Mouse (Mus musculus) hindbrain, embryonic 10.5 days (tissue): ENCODE measurements at regions not wholly inside any gene's neighbourhood (a gene's known extent, or its start where the extent isn't known, plus 50 kb on each side); places are given as distances from the start of the nearest gene placed in this dataset.
A peak's percentile ranks its signal among the peaks of the same experiment; 100 is the strongest.

Experiments used
- DNase-seq: peaks from one replicate; pipeline ENCODE4 v3.0.0-alpha.2; 2017; ENCODE audit warnings: low spot score
- H3K27ac ChIP-seq: fragments of 300-500 bp; sonication (generic); 2 replicates; pipeline ENCODE4 v1.5.1; 2016; ENCODE audit warnings: mild to moderate bottlenecking, moderate library complexity
- H3K27me3 ChIP-seq: fragments of 300-500 bp; sonication (generic); 2 replicates; pipeline ENCODE4 v1.6.1; 2016; ENCODE audit warnings: mild to moderate bottlenecking; ENCODE audit not compliant: poor library complexity, insufficient read depth, severe bottlenecking
- H3K36me3 ChIP-seq: fragments of 300-500 bp; sonication (generic); 2 replicates; pipeline ENCODE4 v1.6.1; 2016; ENCODE audit warnings: mild to moderate bottlenecking, moderate library complexity
- H3K4me1 ChIP-seq: fragments of 300-500 bp; sonication (generic); replicated peaks from 2 replicates; pipeline ENCODE4 v1.6.1; 2016; ENCODE audit warnings: mild to moderate bottlenecking
- H3K4me3 ChIP-seq: fragments of 300-500 bp; sonication (generic); 2 replicates; pipeline ENCODE4 v1.5.1; 2016; ENCODE audit warnings: mild to moderate bottlenecking, moderate library complexity
- H3K9me3 ChIP-seq: fragments of 300-500 bp; sonication (generic); 2 replicates; pipeline ENCODE4 v1.6.1; 2016; ENCODE audit warnings: mild to moderate bottlenecking, moderate library complexity
- WGBS: fragments of 180-500 bp; shearing (Covaris S2); methylation state at CpG from one replicate; pipeline ENCODE4 v1.1.7; 2016; 5-methylcytosine and 5-hydroxymethylcytosine counted together

GRCm38 (mm10) chr9:43939336-43939735, 103.8 kb upstream of the Thy1 start:
- H3K27ac ChIP-seq = no peak overlapping the region

GRCm38 (mm10) chr9:43942147-43942546, 101.0 kb upstream of the Thy1 start:
- DNase-seq = no peak
- no peak overlapping the region for H3K4me3 ChIP-seq
- no peaks in the 10 kb centered on the region; the same call in 1 of the 2 replicates for H3K27me3 ChIP-seq
- H3K36me3 ChIP-seq = no peaks in the 10 kb centered on the region
- no peaks in the 10 kb centered on the region for H3K9me3 ChIP-seq
- 80% methylated on average over 5 of the region's 5 CpGs for WGBS
- H3K27ac ChIP-seq = no peak overlapping the region
- peaks cover 18% of the 10 kb centered on the region for H3K4me1 ChIP-seq

More at GRCm38 (mm10) chr9:43939336-43939735, 103.8 kb upstream of the Thy1 start:
- H3K36me3 ChIP-seq = no peaks in the 10 kb centered on the region
- H3K4me3 ChIP-seq = no peak overlapping the region
- no peak for DNase-seq
- H3K4me1 ChIP-seq = peaks cover 16% of the 10 kb centered on the region
- 85% methylated on average over 11 of the region's 11 CpGs for WGBS
- no peaks in the 10 kb centered on the region for H3K9me3 ChIP-seq
- peaks cover 16% of the 10 kb centered on the region for H3K27me3 ChIP-seq

- Histone ChIP-seq H3K9me3 (no peaks in the 10 kb centered on the region), H3K27ac (no peak overlapping the region), H3K4me1 (peaks cover 31% of the 10 kb centered on the region), H3K36me3 (no peaks in the 10 kb centered on the region), H3K27me3 (no peaks in the 10 kb centered on the region; the same call in 1 of the 2 replicates), H3K4me3 (no peak overlapping the region)
- WGBS = 44% methylated on average over 6 of the region's 6 CpGs
- DNase-seq = no peak
These were observed 99.7 kb upstream of the Thy1 start for GRCm38 (mm10) chr9:43943522-43943921.

- Histone ChIP-seq H3K4me3 (no peak overlapping the region), H3K27ac (no peak overlapping the region), H3K36me3 (no peaks in the 10 kb centered on the region), H3K27me3 (no peaks in the 10 kb centered on the region; the same call in 1 of the 2 replicates), H3K4me1 (peaks cover 33% of the 10 kb centered on the region), H3K9me3 (no peaks in the 10 kb centered on the region)
- DNase-seq = no peak
- 78% methylated on average over 13 of the region's 13 CpGs for WGBS
These were observed 98.1 kb upstream of the Thy1 start for GRCm38 (mm10) chr9:43944816-43945741.

- no peak for DNase-seq
- no peaks in the 10 kb centered on the region for H3K9me3 ChIP-seq
- no peak overlapping the region for H3K27ac ChIP-seq
- H3K27me3 ChIP-seq = peaks cover 4% of the 10 kb centered on the region; the same call in 1 of the 2 replicates
- no peak overlapping the region for H3K4me3 ChIP-seq
- peaks cover 33% of the 10 kb centered on the region for H3K4me1 ChIP-seq
- WGBS = 88% methylated on average over 13 of the region's 13 CpGs
- no peaks in the 10 kb centered on the region for H3K36me3 ChIP-seq
These were observed 97.1 kb upstream of the Thy1 start for GRCm38 (mm10) chr9:43945997-43946649.

- H3K27me3 ChIP-seq = peaks cover 6% of the 10 kb centered on the region; the same call in 1 of the 2 replicates
- no peak overlapping the region for H3K4me3 ChIP-seq
- H3K36me3 ChIP-seq = no peaks in the 10 kb centered on the region
- 77% methylated on average over 5 of the region's 5 CpGs for WGBS
- H3K27ac ChIP-seq = peak overlapping the region; percentile 17
- H3K4me1 ChIP-seq = peaks cover 30% of the 10 kb centered on the region
- H3K9me3 ChIP-seq = no peaks in the 10 kb centered on the region
- DNase-seq = no peak
These were observed 96.1 kb upstream of the Thy1 start for GRCm38 (mm10) chr9:43947089-43947488.

- 37% methylated on average over 11 of the region's 11 CpGs for WGBS
- Histone ChIP-seq H3K4me1 (peaks cover 30% of the 10 kb centered on the region), H3K4me3 (no peak overlapping the region), H3K36me3 (no peaks in the 10 kb centered on the region), H3K9me3 (no peaks in the 10 kb centered on the region), H3K27ac (peak overlapping the region; percentile 17; the same call in 1 of the 2 replicates), H3K27me3 (0 out of 2 replicates have a peak, but pooled peaks cover 9% of the 10 kb centered on the region)
- DNase-seq = no peak
These were observed 95.6 kb upstream of the Thy1 start for GRCm38 (mm10) chr9:43947490-43948150.

- 39% methylated on average over 7 of the region's 7 CpGs for WGBS
- Histone ChIP-seq H3K27ac (no peak overlapping the region), H3K36me3 (no peaks in the 10 kb centered on the region), H3K4me3 (no peak overlapping the region), H3K4me1 (peaks cover 12% of the 10 kb centered on the region), H3K27me3 (0 out of 2 replicates have a peak, but pooled peaks cover 9% of the 10 kb centered on the region), H3K9me3 (no peaks in the 10 kb centered on the region)
- DNase-seq = no peak
These were observed 90.1 kb upstream of the Thy1 start for GRCm38 (mm10) chr9:43953128-43953527.

- no peaks in the 10 kb centered on the region for H3K36me3 ChIP-seq
- no peaks in the 10 kb centered on the region; the same call in 1 of the 2 replicates for H3K27me3 ChIP-seq
- DNase-seq = peak; percentile 67
- 21% methylated on average over 9 of the region's 9 CpGs for WGBS
- no peaks in the 10 kb centered on the region for H3K9me3 ChIP-seq
- H3K4me3 ChIP-seq = no peak overlapping the region
- H3K27ac ChIP-seq = no peak overlapping the region
- H3K4me1 ChIP-seq = 0 out of 2 replicates have a peak, but pooled peaks cover 3% of the 10 kb centered on the region
These were observed 83.6 kb upstream of the Thy1 start for GRCm38 (mm10) chr9:43959541-43959940.

- Histone ChIP-seq H3K4me1 (0 out of 2 replicates have a peak, but pooled peaks cover 3% of the 10 kb centered on the region), H3K9me3 (no peaks in the 10 kb centered on the region), H3K36me3 (no peaks in the 10 kb centered on the region), H3K27me3 (no peaks in the 10 kb centered on the region; the same call in 1 of the 2 replicates), H3K4me3 (no peak overlapping the region), H3K27ac (no peak overlapping the region)
- 66% methylated on average over 12 of the region's 12 CpGs for WGBS
- DNase-seq = no peak
These were observed 81.8 kb upstream of the Thy1 start for GRCm38 (mm10) chr9:43961431-43961830.

GRCm38 (mm10) chr9:43965171-43965570, 78.0 kb upstream of the Thy1 start:
- no peaks in the 10 kb centered on the region for H3K9me3 ChIP-seq
- peaks cover 19% of the 10 kb centered on the region for H3K4me1 ChIP-seq
- WGBS = 80% methylated on average over 4 of the region's 4 CpGs
- no peaks in the 10 kb centered on the region; the same call in 1 of the 2 replicates for H3K27me3 ChIP-seq
- no peak overlapping the region for H3K4me3 ChIP-seq
- no peak for DNase-seq
- H3K36me3 ChIP-seq = no peaks in the 10 kb centered on the region
- no peak overlapping the region for H3K27ac ChIP-seq

GRCm38 (mm10) chr9:43965811-43966210, 77.4 kb upstream of the Thy1 start:
- H3K36me3 ChIP-seq = no peaks in the 10 kb centered on the region

More at GRCm38 (mm10) chr9:43965811-43966210, 77.4 kb upstream of the Thy1 start:
- Histone ChIP-seq H3K4me3 (no peak overlapping the region), H3K4me1 (peaks cover 26% of the 10 kb centered on the region), H3K27ac (no peak overlapping the region), H3K27me3 (no peaks in the 10 kb centered on the region; the same call in 1 of the 2 replicates), H3K9me3 (no peaks in the 10 kb centered on the region)
- DNase-seq = no peak
- WGBS = 85% methylated on average over 5 of the region's 5 CpGs
